Mouse (Mus musculus) thymus, adult 2 months (tissue): Measurements from ENCODE around the gene Gtf2h5. TPM values are rescaled to one million over a fixed set of nuclear protein-coding genes. Genes with fewer than 3 reads are reported as not detected.

Source experiments
- DNase-seq: peaks from one replicate; pipeline ENCODE4 v3.0.0; 2021
- H3K27ac ChIP-seq: fragments of 200-500 bp; 2 replicates; pipeline ENCODE4 v1.5.1; 2012; ENCODE audit warnings: low read length, control low read depth; ENCODE audit not compliant: control insufficient read depth, insufficient read depth
- H3K27me3 ChIP-seq: fragments of 200-500 bp; 2 replicates; pipeline ENCODE4 v1.6.1; 2012; ENCODE audit warnings: mild to moderate bottlenecking, low read length, moderate library complexity, mixed read lengths; ENCODE audit not compliant: control insufficient read depth, insufficient read depth
- H3K36me3 ChIP-seq: fragments of 200-500 bp; 2 replicates; pipeline ENCODE4 v1.6.1; 2012; ENCODE audit warnings: mild to moderate bottlenecking, low read length, moderate library complexity; ENCODE audit not compliant: control insufficient read depth, insufficient read depth
- H3K4me1 ChIP-seq: fragments of 200-500 bp; replicated peaks from 2 replicates; pipeline ENCODE4 v1.6.1; 2012; ENCODE audit warnings: low read length; ENCODE audit not compliant: control insufficient read depth, insufficient read depth
- H3K4me3 ChIP-seq: fragments of 200-500 bp; 2 replicates; pipeline ENCODE4 v1.5.1; 2012; ENCODE audit warnings: mild to moderate bottlenecking, low read length, control low read depth, moderate library complexity; ENCODE audit not compliant: control insufficient read depth, insufficient read depth
- CTCF ChIP-seq: fragments of 200-500 bp; IDR thresholded peaks from 2 replicates; pipeline ENCODE4 v1.5.1; 2012; ENCODE audit warnings: mild to moderate bottlenecking, control low read depth, low read length, moderate library complexity, borderline replicate concordance; ENCODE audit not compliant: control insufficient read depth, poor library complexity, insufficient read depth; ENCODE audit errors: extremely low read depth
- POLR2A ChIP-seq: fragments of 200-500 bp; IDR thresholded peaks from 2 replicates; pipeline ENCODE4 v1.6.1; 2012; ENCODE audit warnings: mild to moderate bottlenecking, low read length, control low read depth, moderate library complexity; ENCODE audit not compliant: control insufficient read depth, poor library complexity, insufficient read depth; ENCODE audit errors: extremely low read depth
- WGBS: fragments of 180-500 bp; shearing (Covaris S2); methylation state at CpG from one replicate; pipeline ENCODE4 v1.1.7; 2018; 5-methylcytosine and 5-hydroxymethylcytosine counted together
- polyA plus RNA-seq: library from polyadenylated mRNA; depleted of rRNA; stranded (reverse); fragments of >200 nt; gene quantifications from 2 replicates; pipeline ENCODE4 v1.2.3, GENCODE M21; 2012

Gtf2h5 gene
- polyA plus RNA-seq, 1 experiment: 21.3 TPM

DNA sequence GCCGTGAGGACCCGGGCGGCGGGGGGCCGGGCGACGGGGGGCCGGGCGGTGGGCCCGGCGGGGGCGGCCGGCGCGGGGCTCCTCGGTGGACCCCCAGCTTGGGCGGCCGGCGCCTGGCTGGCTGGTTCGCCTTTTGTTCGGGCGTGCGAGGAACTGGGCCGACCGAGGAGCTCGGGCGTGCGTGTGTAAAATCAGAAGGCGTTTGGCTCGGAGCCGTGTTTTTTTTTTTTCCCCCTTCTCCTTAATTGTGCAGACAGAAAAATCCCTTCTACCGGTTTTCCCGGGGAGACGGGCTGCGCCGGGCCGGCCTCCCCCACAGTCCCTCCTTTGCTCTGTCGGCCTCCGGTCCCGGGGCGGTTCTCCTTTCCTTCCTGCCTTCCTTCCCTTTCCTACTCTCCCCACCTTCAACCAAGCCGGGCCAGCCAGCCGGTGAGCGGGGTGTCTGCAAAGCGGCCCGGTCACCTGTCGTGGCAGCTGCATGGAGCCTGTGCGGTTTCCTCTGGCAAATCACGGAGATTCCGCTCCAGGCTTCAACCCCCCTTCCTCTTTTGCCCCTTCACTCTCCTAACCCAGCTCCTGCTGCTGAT is 27.5 kb downstream of the Gtf2h5 start:
- TF ChIP-seq POLR2A: no peak
- TF ChIP-seq CTCF: no peak
- Histone ChIP-seq H3K27me3 (no peaks in the 10 kb centered on the region), H3K4me3 (peak overlapping the region; percentile 56), H3K4me1 (peaks cover 4% of the 10 kb centered on the region), H3K27ac (no peak overlapping the region), H3K36me3 (no peaks in the 10 kb centered on the region)
- peak; percentile 41 for DNase-seq
- under 1% methylated on average over 49 of the region's 50 CpGs for WGBS

DNA sequence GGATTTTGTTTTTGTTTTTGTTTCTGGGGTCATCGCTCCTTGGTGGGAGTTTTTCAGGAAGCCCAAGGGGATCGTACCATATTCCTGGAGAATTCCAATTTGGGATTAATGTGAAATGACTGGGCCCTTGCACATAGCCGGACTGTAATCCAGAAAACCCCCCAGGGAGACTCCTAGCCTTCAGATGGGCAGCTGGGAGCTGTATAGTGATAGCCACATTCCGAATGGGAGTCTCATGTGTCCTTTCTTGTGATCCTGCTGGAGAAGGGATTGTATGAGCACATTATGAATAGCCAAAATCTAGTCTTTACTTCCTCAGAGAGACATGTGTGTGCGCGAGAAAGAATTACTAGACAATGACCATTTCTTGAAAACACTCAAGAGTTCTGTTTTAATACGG is 28.6 kb downstream of the Gtf2h5 start:
- Histone ChIP-seq H3K4me1 (peaks cover 4% of the 10 kb centered on the region), H3K27ac (no peak overlapping the region), H3K4me3 (no peak overlapping the region), H3K36me3 (no peaks in the 10 kb centered on the region), H3K27me3 (no peaks in the 10 kb centered on the region)
- WGBS: 92% methylated on average over 7 of the region's 7 CpGs
- TF ChIP-seq POLR2A (no peak), CTCF (no peak)
- DNase-seq: no peak

DNA sequence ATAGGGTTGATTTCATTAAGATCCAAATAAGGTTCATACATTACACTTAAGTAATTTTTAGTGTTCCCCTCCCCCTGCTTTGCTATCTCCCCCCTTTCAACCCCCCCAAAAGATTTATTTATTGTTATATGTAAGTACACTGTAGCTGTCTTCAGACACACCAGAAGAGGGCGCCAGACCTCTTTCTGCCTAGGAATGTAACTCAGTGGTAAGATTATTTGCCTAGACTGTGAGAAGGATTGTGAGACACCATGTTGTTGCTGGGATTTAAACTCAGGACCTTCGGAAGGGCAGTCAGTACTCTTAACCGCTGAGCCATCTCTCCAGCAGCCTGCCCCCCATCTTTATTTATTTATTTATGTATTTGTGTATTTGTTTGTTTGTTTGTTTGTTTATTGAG is 31.4 kb downstream of the Gtf2h5 start:
- 87% methylated on average over 3 of the region's 3 CpGs for WGBS
- no peak overlapping the region for H3K4me3 ChIP-seq
- H3K27ac ChIP-seq: no peak overlapping the region
- no peak for TF ChIP-seq CTCF
- no peak for TF ChIP-seq POLR2A
- no peaks in the 10 kb centered on the region for H3K27me3 ChIP-seq
- no peaks in the 10 kb centered on the region for H3K36me3 ChIP-seq
- no peak for DNase-seq
- peaks cover 4% of the 10 kb centered on the region for H3K4me1 ChIP-seq

DNA sequence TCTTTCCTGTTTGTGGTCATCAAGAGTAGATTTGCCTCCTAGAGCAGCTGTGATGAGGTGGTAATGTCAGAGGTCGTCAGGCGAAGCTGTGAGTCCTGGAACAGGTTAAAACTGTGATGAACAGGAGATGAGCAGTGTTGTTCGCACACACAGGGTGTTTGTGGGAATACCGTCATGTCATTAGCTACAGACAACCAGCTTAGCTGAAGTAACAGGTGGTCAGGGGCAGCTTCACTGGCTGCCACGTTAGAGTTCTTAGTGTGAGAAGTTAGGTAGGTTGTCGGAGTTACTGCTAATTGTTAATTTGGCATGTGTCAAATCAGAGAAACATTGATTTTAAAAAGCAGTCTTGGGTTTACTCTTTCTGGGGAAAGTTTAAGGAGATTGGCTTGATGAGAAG is 34.1 kb downstream of the Gtf2h5 start:
- Histone ChIP-seq H3K36me3 (no peaks in the 10 kb centered on the region), H3K4me3 (no peak overlapping the region), H3K27me3 (no peaks in the 10 kb centered on the region), H3K4me1 (no peaks in the 10 kb centered on the region), H3K27ac (no peak overlapping the region)
- 84% methylated on average over 6 of the region's 6 CpGs for WGBS
- no peak for TF ChIP-seq POLR2A
- no peak for TF ChIP-seq CTCF
- no peak for DNase-seq

DNA sequence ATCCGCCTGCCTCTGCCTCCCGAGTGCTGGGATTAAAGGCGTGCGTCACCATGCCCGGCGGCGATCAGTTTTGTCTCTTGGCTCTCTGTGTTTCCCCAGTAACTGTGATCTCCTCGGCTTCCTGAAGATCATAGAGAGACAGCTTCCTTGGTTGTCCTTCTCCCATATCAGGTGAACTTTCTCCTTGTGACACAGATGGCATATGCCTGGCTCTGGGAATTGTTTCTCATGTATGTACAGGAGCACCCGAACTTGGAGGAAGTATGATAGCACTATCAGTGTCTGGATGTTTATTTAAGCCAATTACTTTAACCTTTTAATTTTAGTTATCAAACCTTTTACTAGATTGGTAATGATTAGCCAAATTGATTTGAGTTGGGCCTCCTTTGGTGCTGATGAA is 35.5 kb downstream of the Gtf2h5 start:
- no peaks in the 10 kb centered on the region for H3K27me3 ChIP-seq
- 96% methylated on average over 9 of the region's 9 CpGs for WGBS
- TF ChIP-seq POLR2A (no peak), CTCF (no peak)
- H3K4me1 ChIP-seq: no peaks in the 10 kb centered on the region
- H3K27ac ChIP-seq: no peak overlapping the region
- H3K4me3 ChIP-seq: no peak overlapping the region
- no peak for DNase-seq
- H3K36me3 ChIP-seq: no peaks in the 10 kb centered on the region

DNA sequence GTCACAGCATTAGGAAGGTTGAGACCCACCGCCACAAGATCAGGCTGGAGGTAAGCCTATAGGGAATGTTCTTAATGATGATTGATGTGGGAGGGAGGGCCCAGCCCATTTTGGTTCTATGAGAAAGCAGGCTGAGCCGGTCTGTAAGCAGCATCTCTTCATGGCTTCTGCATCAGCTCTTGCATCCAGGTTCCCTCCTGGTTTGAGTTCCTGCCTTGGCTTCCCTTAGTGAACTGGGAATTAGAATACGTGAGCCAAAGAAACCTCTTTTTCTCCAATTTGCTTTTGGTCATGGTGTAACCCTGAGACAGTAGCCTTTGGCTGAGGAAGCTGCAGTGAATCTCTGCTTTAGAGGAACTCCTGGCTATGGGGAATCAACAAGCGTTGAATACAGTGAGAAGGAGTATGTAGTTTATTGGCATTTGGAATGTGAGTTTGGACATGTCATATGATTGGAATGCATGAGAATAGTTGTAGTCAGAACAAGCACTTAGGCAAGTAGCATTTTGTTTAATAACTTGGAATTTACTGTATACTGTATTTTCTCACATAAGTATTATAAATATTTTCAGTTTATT is 37.7 kb downstream of the Gtf2h5 start:
- DNase-seq: no peak
- no peaks in the 10 kb centered on the region for H3K4me1 ChIP-seq
- no peak overlapping the region for H3K4me3 ChIP-seq
- no peak for TF ChIP-seq POLR2A
- no peak for TF ChIP-seq CTCF
- H3K36me3 ChIP-seq: peaks cover 1% of the 10 kb centered on the region; the same call in 1 of the 2 replicates
- H3K27me3 ChIP-seq: no peaks in the 10 kb centered on the region
- WGBS: 92% methylated on average over 4 of the region's 4 CpGs
- H3K27ac ChIP-seq: no peak overlapping the region

DNA sequence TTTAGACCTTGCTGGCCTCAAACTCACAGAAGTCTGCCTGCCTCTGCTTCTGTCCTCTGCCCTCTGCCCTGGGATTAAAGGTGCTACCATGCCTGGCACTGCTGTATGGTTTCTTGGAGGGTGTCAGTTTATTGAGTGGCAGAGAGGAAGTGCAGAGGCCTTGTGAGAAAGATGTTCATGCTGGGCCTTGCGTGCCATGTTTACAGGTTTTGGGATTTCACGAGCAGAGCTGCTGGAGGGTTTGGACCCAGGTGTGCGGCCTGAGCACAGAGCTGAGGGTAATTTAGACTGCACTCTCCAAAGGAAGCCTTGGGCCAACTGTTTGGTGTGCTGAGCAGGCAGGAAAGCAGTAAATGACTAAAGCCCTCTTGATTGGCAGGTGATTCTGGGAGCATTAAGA is 38.3 kb downstream of the Gtf2h5 start:
- TF ChIP-seq CTCF (no peak), POLR2A (no peak)
- H3K4me1 ChIP-seq: no peaks in the 10 kb centered on the region
- H3K27me3 ChIP-seq: no peaks in the 10 kb centered on the region
- peaks cover 5% of the 10 kb centered on the region; the same call in 1 of the 2 replicates for H3K36me3 ChIP-seq
- no peak overlapping the region for H3K4me3 ChIP-seq
- no peak overlapping the region for H3K27ac ChIP-seq
- 95% methylated on average over 3 of the region's 3 CpGs for WGBS
- no peak for DNase-seq

DNA sequence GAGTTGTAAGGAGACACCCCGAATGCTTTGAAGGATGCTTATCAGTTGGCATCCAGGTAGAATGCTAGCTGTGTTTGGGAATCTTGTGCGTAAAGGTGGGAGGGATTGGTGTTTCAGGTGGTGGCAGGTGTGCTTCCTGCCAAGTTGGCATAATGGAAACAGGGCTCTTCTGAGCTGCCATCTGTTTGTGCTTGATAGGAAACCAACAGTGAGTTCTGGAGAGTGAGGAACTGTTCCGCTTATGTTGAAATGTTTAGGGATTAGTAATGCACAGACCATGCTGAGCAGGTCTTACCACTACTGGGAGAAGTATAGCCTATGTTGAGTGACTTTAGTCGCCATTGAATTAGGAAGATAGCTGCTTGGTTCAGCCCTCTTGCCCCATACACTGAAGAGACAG is 39.3 kb downstream of the Gtf2h5 start:
- no peak for TF ChIP-seq CTCF
- no peak for TF ChIP-seq POLR2A

More for the DNA sequence above, 39.3 kb downstream of the Gtf2h5 start:
- peaks cover 5% of the 10 kb centered on the region; the same call in 1 of the 2 replicates for H3K36me3 ChIP-seq
- no peak overlapping the region for H3K27ac ChIP-seq
- H3K27me3 ChIP-seq: no peaks in the 10 kb centered on the region
- H3K4me1 ChIP-seq: no peaks in the 10 kb centered on the region
- 98% methylated on average over 4 of the region's 4 CpGs for WGBS
- DNase-seq: no peak
- H3K4me3 ChIP-seq: no peak overlapping the region
